Mouse (Mus musculus) testis, adult 2 months (tissue): ENCODE results near the gene Nt5dc2. TPM values are rescaled to one million over a fixed set of nuclear protein-coding genes. Genes with fewer than 3 reads are reported as not detected.

Experiments used
- H3K27ac ChIP-seq: fragments of 200-500 bp; 2 replicates; pipeline ENCODE4 v1.5.1; 2012; ENCODE audit warnings: low read depth, low read length; ENCODE audit not compliant: control insufficient read depth, insufficient read depth
- H3K27me3 ChIP-seq: fragments of 200-500 bp; 2 replicates; pipeline ENCODE4 v1.6.1; 2012; ENCODE audit warnings: mild to moderate bottlenecking, low read length, moderate library complexity; ENCODE audit not compliant: control insufficient read depth, insufficient read depth
- H3K36me3 ChIP-seq: fragments of 200-500 bp; 2 replicates; pipeline ENCODE4 v1.6.1; 2012; ENCODE audit warnings: mild to moderate bottlenecking, low read length; ENCODE audit not compliant: control insufficient read depth, insufficient read depth
- H3K4me1 ChIP-seq: fragments of 200-500 bp; 2 replicates; pipeline ENCODE4 v1.6.1; 2012; ENCODE audit warnings: low read length; ENCODE audit not compliant: control insufficient read depth, insufficient read depth
- H3K4me3 ChIP-seq: fragments of 200-500 bp; 2 replicates; pipeline ENCODE4 v1.5.1; 2012; ENCODE audit warnings: low read depth, mild to moderate bottlenecking, low read length, moderate library complexity, mixed read lengths; ENCODE audit not compliant: control insufficient read depth
- CTCF ChIP-seq: fragments of 200-500 bp; IDR thresholded peaks from 2 replicates; pipeline ENCODE4 v1.5.1; 2012; ENCODE audit warnings: low read depth, mild to moderate bottlenecking, inconsistent platforms, low read length, moderate library complexity; ENCODE audit not compliant: control insufficient read depth, insufficient read depth, insufficient replicate concordance
- POLR2A ChIP-seq: fragments of 200-500 bp; IDR thresholded peaks from 2 replicates; pipeline ENCODE4 v1.6.1; 2012; ENCODE audit warnings: low read depth, mild to moderate bottlenecking, inconsistent platforms, low read length, moderate library complexity; ENCODE audit not compliant: control insufficient read depth
- polyA plus RNA-seq: library from polyadenylated mRNA; depleted of rRNA; stranded (reverse); fragments of >200 nt; gene quantifications from 2 replicates; pipeline ENCODE4 v1.2.3, GENCODE M21; 2012

The Nt5dc2 gene
- polyA plus RNA-seq, 1 experiment = 24.4 TPM

GRCm38 (mm10) chr14:31135495-31136410 is 4.9 kb downstream of the Nt5dc2 start:
- no peak overlapping the region for H3K27ac ChIP-seq
- no peaks in the 10 kb centered on the region for H3K36me3 ChIP-seq
- TF ChIP-seq CTCF (no peak), POLR2A (no peak)

GRCm38 (mm10) chr14:31136411-31137280 is 5.8 kb downstream of the Nt5dc2 start:
- Histone ChIP-seq H3K27ac (no peak overlapping the region), H3K36me3 (no peaks in the 10 kb centered on the region), H3K4me3 (no peak overlapping the region), H3K27me3 (no peaks in the 10 kb centered on the region), H3K4me1 (peaks cover 5% of the 10 kb centered on the region)
- TF ChIP-seq POLR2A (no peak), CTCF (no peak)

More at GRCm38 (mm10) chr14:31135495-31136410, 4.9 kb downstream of the Nt5dc2 start:
- Histone ChIP-seq H3K4me1 (peaks cover 11% of the 10 kb centered on the region), H3K27me3 (no peaks in the 10 kb centered on the region), H3K4me3 (no peak overlapping the region)

- no peak for TF ChIP-seq CTCF
- TF ChIP-seq POLR2A = no peak
- Histone ChIP-seq H3K27ac (no peak overlapping the region), H3K36me3 (no peaks in the 10 kb centered on the region), H3K4me1 (no peaks in the 10 kb centered on the region; the same call in 1 of the 2 replicates), H3K27me3 (no peaks in the 10 kb centered on the region), H3K4me3 (no peak overlapping the region)
These were observed 6.4 kb downstream of the Nt5dc2 start for GRCm38 (mm10) chr14:31137281-31137595.

GRCm38 (mm10) chr14:31137791-31138190 is 6.9 kb downstream of the Nt5dc2 start:
- no peak overlapping the region for H3K27ac ChIP-seq
- TF ChIP-seq CTCF (no peak), POLR2A (no peak)
- H3K4me3 ChIP-seq = no peak overlapping the region
- no peaks in the 10 kb centered on the region for H3K36me3 ChIP-seq
- no peaks in the 10 kb centered on the region for H3K4me1 ChIP-seq
- no peaks in the 10 kb centered on the region for H3K27me3 ChIP-seq

- no peaks in the 10 kb centered on the region for H3K4me1 ChIP-seq
- no peaks in the 10 kb centered on the region for H3K27me3 ChIP-seq
- H3K4me3 ChIP-seq = no peak overlapping the region
- TF ChIP-seq CTCF (no peak), POLR2A (no peak)
- H3K27ac ChIP-seq = no peak overlapping the region
- no peaks in the 10 kb centered on the region for H3K36me3 ChIP-seq
These were observed 7.5 kb downstream of the Nt5dc2 start for GRCm38 (mm10) chr14:31138219-31138896.

- Histone ChIP-seq H3K27me3 (no peaks in the 10 kb centered on the region), H3K4me1 (no peaks in the 10 kb centered on the region), H3K36me3 (no peaks in the 10 kb centered on the region), H3K27ac (no peak overlapping the region), H3K4me3 (no peak overlapping the region)
- TF ChIP-seq POLR2A = no peak
- no peak for TF ChIP-seq CTCF
These were observed 8.1 kb downstream of the Nt5dc2 start for GRCm38 (mm10) chr14:31138897-31139429.

- H3K4me3 ChIP-seq = no peak overlapping the region
- TF ChIP-seq CTCF (no peak), POLR2A (no peak)
- no peaks in the 10 kb centered on the region for H3K36me3 ChIP-seq
- H3K27me3 ChIP-seq = no peaks in the 10 kb centered on the region
- H3K27ac ChIP-seq = no peak overlapping the region
- no peaks in the 10 kb centered on the region for H3K4me1 ChIP-seq
These were observed 8.8 kb downstream of the Nt5dc2 start for GRCm38 (mm10) chr14:31139666-31140065.
